Mouse (Mus musculus) frontal cortex, postnatal 25 days (tissue): ENCODE measurements around the gene Pelo.
A peak's percentile ranks its signal among the peaks of the same experiment; 100 is the strongest.

Experiments
- DNase-seq, 2 experiments: peaks; one replicate each; pipeline ENCODE4 v3.0.0; 2022; ENCODE audit warnings: low spot score in 2 of 2

Gene Pelo

DNA sequence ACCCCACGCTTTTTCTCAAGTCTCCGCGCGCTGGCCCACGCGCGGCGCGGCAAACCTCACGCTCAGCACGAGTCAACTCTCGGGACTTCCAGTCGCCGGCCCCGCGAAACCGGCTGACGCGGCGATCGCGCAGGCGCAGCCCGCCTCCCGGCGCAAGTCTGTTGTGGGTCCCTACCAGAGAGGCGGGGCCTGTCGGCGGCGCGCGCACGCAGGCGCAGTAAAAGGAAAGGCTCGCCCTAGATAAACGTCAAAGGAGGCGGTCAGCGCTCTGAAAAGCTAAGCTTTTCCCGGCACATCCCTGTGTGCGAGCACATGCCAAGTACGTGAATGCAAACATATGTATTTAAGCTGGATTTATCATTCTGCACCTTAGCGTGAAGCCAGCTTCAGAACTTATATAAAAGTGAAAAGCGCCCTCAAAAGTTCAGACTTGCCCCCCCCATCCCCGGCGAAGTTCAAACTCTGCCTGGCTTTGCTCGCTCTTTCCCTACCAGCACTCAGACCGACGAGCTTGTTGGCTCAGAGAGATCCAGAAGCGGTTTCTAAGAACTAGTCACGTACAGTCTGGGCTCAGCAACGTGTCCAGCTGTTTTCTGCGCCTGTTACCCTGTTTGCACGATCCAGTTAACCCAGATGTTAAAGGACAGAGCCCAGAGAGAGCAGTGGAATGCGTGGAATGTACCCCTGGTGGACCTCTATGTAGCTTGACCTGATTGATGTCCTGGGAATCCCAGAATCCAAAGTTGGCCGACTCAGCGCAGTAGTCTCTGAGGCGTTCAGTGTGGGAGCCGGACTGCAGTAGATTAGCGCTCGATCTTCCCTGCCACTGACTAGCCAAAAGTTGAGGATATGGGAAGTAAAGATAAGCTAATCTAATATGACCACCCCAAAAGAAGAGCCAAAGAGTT, at the start of gene Pelo:
Gene Pelo, minus strand, starts transcription at position 118 of the 908 bp plus-strand sequence.
- peak; percentile 92 to 94 for DNase-seq

- no peak for DNase-seq
Measured at GRCm38 (mm10) chr13:115138513-115138912, 48.5 kb upstream of the Pelo start.

- no peak for DNase-seq
Measured at GRCm38 (mm10) chr13:115136761-115137160, 46.8 kb upstream of the Pelo start.

- DNase-seq = no peak
Measured at GRCm38 (mm10) chr13:115132435-115132834, 42.4 kb upstream of the Pelo start.

DNA sequence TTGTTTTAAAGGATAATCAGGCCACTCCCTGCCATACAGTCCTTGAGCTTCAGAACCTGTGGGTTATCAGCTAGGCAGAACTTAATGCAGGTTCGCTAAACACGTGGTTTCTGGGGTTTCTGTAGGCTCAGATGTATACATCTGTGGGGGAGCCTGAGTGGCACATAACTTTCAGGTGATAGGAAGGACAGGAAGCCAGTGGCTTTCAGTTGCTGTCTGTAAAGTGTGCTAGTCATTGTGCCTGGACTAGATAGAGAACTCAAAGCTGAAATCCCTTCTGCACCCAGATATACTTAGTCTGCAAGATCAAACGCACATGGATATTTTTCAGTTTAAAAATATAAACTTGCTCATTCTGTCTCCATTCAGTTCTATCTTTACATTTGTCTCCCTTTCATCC, 41.4 kb upstream of the Pelo start:
- DNase-seq = no peak

DNA sequence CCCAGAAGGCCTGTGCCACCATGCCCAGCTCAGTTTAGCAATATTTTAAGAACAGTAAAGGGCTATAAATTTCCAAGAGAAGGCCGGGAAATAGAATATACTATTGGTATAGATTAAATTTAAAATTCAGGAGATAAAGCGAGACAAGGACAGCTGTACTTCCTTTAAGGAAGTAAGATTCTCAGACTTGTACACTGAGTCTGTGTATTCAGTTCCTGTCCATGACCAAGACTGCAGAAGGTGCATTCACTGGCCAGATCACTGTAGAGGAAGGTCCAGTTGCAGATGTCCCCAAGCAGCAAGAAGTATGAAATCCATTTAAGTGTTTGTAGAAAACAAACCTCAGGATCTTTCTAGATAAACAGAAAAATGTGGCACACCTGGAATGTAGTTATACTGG, 40.0 kb upstream of the Pelo start:
- no peak for DNase-seq

DNA sequence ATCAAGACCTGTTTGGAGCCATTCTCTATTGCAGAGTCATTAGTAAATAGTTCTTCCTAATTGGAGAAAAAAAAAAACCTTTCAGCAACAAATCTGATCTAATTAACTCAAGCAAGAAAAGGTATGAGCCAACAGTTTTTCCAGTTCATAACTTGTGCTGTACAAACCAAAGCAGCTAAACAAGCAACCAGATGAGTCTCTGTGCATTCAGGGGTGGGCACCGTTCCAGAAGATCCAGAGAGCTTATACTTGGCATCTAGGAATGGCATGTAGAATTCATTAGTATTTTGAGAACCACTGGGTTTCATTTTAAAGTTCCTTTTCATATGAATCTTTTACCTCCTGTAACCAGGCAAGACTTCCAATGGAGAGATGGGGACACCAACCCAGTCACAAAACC, 37.8 kb upstream of the Pelo start:
- no peak for DNase-seq

- DNase-seq = no peak
Measured at GRCm38 (mm10) chr13:115126534-115126933, 36.5 kb upstream of the Pelo start.

DNA sequence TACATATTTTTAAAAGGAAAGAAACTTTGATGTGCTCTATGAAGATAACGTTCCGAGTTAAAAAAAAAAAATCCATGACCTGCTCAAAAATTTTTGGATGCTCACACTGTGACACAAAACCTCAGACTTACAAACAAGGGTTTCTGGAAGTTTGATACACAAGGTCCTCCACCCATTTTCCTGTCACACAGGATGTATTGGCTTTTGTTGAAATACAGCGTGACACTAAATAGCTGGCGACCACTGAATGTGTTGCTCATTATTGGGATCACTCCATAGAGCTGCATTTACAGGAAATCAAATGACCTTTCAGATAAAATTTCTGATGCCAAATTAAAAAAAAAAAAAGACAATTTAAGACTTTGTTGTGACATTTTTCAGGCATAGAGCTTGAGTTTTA, 35.1 kb upstream of the Pelo start:
- DNase-seq = no peak

DNA sequence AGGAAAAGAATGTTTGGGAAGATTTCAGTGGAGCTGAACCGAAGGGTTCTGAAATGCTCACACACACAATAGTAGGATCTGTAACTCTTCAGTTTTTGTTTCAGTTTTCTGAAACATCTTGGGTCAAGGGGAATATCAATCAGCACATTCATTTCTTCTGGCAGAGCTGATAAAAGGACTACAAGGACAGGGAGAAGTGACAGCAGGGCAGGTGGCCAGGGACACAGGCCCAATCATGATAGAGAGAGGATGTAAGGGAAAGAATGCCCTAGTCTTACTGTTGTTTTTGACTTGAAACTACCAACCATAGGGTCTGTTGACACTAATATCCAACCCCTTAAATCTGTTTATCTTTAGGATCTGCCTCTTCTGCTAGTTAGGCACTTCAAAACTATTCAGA, 34.5 kb upstream of the Pelo start:
- DNase-seq = no peak

DNA sequence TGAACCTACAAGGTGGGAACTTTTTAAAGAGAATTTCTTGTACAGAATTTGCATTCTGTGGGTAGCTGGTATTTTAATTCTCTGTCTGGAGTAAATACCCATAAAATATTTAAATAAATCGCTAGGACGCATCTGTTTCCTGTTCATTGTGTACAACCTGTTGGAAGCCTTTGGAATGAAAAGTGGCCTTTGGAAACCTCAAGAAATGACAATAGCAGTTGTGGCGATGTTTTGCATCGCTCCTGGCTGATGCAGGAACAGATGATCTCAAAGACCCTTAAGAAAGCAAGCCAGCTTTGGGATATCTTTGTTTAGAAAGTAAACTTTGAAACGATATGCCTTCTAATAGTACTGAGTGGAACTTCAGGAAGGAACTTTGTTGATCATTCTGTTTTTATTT, 28.8 kb upstream of the Pelo start:
- no peak for DNase-seq

- DNase-seq = no peak
Measured at GRCm38 (mm10) chr13:115118195-115118594, 28.2 kb upstream of the Pelo start.

GRCm38 (mm10) chr13:115116930-115117621, 27.1 kb upstream of the Pelo start:
- DNase-seq = no peak

DNA sequence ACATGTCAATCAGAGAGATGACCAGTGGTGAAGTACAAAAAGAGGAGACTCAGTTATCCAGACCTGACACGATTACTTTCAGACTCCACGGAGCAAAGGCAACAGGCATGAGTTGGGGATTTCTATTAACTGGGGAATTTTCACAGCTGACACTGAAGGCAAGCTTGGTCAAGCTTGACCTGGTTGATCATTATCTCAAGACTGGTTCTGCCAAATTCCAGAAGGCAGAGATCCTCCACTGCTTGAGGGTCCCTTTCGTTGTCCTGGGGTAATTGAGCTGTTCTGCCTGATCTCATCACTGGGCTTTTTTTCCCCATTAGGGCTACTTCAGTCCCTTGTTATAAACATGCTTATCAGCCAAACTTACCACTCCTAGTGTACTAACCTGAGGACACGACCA, 19.6 kb upstream of the Pelo start:
- DNase-seq = no peak

DNA sequence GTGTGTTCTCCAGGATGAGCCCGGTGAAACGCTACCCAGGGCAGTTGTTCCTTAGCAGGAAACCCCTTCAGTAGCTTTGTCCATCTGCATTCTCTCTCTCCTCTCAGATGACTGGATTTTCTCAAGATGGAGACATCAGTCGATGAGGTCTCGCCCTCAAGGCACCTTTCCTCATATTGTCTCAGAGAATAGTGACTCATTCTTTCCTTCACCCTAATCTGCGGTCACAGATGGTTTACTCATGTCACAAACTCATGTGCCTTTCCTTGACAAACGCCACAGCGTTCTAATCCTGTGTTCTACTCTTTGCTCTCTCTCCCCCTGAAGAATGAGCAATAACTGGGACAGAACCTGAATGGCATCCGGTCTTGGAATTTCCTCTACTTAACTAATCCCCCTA, 17.4 kb upstream of the Pelo start:
- no peak for DNase-seq

GRCm38 (mm10) chr13:115106183-115106582, 16.2 kb upstream of the Pelo start:
- no peak for DNase-seq

DNA sequence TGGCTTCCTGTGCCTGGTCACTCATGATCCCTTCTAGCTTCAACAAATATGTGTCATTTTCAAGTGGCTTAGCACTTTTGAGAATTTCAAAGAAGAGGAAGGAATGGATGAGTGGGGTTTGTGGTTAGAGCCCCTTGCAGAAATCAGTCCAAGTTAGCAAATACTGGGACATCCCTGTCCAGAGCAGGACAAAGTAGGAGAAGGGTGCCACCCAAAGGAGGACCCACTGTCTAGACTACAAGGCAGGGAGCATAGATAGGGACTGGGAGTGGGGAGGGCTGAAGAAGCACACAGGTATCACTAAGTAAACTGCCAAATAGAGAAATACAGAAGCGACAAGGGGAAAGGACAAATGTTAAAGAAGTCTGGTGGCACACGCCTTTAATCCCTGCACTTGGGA, 12.8 kb upstream of the Pelo start:
- no peak for DNase-seq

DNA sequence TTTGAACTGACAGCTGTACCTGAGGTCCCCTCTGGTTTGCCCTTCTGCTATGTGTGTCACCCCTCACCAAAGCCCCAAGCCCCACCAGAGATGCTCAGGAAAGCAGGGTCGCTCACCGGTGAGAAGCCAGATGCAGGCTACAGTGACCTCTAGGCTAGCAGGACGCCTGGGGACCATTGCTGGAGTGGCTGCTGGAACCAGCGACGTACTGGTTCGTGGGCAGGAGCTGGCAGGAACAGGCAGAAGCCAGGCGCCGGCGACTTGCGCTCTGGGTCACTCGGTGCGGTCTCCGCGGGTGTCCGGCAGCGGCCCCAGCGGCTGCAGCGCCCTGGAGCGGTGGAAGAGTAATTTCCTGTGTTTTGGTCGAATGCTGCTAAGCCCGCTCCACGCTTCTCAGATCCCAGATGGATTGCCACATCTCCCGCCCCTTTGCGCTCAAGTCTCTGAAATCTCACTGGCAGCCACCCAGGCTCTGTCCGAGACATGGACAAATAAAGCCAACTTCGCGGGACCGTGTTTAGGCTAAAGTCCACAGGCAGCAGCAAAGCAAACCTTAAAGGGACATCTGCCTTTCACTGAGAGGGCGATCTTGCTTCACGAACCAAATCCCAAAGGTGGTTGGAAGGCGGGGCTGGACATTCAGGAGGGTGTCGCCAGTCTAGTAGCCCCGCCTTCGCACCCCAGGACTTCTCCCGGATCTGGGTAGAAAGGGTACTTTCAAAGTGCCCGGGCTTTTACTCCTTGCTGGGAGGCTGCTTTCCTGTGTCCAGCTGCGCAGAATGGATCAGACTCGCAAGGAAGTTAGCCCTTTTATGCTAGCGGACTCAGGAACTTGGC, 11.6 kb upstream of the Pelo start, which contains the start of the genes Gm49395 and Itga1:
Gene Gm49395, minus strand, starts transcription at position 567 of the 837 bp plus-strand sequence.
Gene Itga1, minus strand, starts transcription at position 610 of the 837 bp plus-strand sequence.
- peak; percentile 11 to 20 for DNase-seq

DNA sequence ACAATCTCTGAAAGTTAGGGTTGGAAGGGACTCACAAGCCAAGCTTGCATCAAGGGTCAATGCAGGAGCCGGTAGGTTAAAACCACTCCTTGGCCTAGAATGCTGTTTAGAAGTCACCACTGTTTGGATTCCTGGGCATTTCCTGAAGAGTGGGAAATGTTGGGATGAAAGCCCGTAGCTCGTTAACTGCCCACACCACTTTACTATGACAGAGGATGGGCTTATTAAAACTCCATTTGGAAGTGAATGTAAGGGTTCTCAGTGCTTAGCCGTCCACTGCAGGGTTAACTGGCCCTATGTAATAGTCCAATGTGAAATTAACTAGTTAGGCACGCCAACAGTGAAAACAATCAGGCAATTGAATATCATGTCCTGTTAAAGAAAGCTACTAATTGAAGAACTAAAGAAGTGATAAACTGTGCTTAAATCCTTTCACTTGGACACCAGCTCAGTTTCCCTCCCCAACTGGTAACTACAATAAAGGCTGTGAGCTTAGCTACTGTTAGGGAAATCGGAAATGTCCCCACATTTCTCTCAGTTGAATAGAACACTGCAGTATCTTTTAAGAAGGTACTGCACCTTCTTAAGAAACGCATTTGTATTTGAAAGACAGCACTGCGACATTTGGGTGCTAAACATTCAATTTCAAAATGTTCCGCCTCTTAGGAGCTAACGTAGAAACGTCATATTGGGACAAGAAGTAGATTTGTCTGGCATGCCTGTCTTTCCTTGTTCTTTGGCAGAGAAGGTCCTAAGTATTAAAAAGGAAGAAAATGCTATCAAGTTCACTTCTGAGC, 10.6 kb upstream of the Pelo start:
- no peak for DNase-seq

DNA sequence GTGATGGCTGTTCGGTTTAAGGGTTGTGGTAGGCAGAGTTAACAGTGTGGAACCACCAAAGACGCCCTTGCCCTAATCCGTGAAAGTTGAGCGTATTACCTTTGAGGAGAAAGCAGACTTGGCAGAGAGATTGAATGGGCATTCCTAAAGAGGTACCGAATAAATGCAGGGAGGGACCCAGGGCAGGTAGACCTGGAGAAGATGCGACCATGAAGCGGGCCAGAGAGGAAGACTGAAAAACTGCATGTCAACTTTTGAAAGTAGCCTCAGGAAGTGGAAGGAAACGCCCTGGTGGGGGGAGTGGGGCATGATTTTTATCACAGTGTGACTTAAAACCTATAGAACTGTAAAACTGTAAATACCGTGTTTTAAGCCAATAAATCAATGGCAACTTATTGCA, 9.4 kb upstream of the Pelo start:
- DNase-seq = no peak

- DNase-seq = no peak
Measured at GRCm38 (mm10) chr13:115098227-115098626, 8.2 kb upstream of the Pelo start.
